16 mouse cellular contexts compared by ENCODE assay signal in the genomic region with DNA sequence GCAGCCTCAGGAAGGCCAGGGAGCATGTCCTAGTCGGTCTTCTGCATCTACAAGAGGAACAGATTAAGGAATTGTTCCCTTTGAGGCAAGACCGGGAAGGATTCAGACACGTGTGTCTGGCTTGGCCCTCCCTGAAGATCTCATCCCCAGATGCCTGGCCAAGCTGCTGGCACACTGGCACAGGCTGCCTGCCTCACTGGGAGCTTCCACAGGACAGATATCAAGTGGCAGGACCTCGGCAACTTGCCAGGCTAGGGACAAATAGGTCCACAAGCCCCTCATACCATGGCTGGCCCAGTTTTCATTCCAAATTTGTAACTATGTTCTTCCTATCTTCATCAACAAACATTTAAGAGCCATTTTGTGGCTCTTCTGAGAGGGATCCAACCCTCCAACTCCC. TPM values are rescaled to one million over a fixed set of nuclear protein-coding genes. Genes with fewer than 3 reads are reported as not detected.
A peak's percentile ranks its signal among the peaks of the same experiment; 100 is the strongest.
DNase-seq lines count a peak whose midpoint lies in the region; ATAC-seq and TF ChIP-seq lines count a peak whose summit lies in the region.
"Had no signal": no experiment of that assay in that cellular context is flagged by ENCODE, and none has a peak within 500 bp of the region (broad histone marks: within the 10 kb centered on the region; RNA-seq: fewer than 3 reads in every experiment).

No protein-coding gene starts in this region.

- no peak overlapping the region for H3K4me2 ChIP-seq in heart, embryonic 12.5 days
- H3K4me2 ChIP-seq in kidney, embryonic 16.5 days (replicated peaks; ENCODE audit: low read depth, low read length) = no peak overlapping the region
- no peak overlapping the region for H3K4me2 ChIP-seq in midbrain, postnatal 0 days (ENCODE audit: low read depth, low read length, poor library complexity, severe bottlenecking)
- no peak overlapping the region for H3K4me2 ChIP-seq in midbrain, embryonic 16.5 days (ENCODE audit: low read length)
- H3K4me2 ChIP-seq in embryonic facial prominence, embryonic 15.5 days (replicated peaks) = no peak overlapping the region
- H3K4me2 ChIP-seq: forebrain, embryonic 15.5 days; liver, embryonic 11.5 days; midbrain, embryonic 12.5 days had no signal

- no peak overlapping the region for H3K4me3 ChIP-seq in heart, embryonic 12.5 days
- no peak overlapping the region for H3K4me3 ChIP-seq in kidney, adult 2 months (ENCODE audit: insufficient read depth, low read depth, low read length)
- H3K4me3 ChIP-seq in kidney, embryonic 16.5 days (ENCODE audit: low read length) = no peak overlapping the region
- no peak overlapping the region for H3K4me3 ChIP-seq in midbrain, postnatal 0 days (ENCODE audit: low read depth, low read length)
- no peak overlapping the region for H3K4me3 ChIP-seq in midbrain, embryonic 16.5 days (ENCODE audit: low read depth, low read length)
- no peak overlapping the region for H3K4me3 ChIP-seq in embryonic facial prominence, embryonic 15.5 days (replicated peaks)
- H3K4me3 ChIP-seq: forebrain, embryonic 15.5 days; midbrain, embryonic 12.5 days had no signal

- no peak for DNase-seq in heart, postnatal 25 days (ENCODE audit: low spot score)
- no peak for DNase-seq in kidney, adult 2 months
- peak; percentile 62 for DNase-seq in midbrain, postnatal 0 days (ENCODE audit: low spot score)
- DNase-seq: adrenal gland, adult 2 months; cerebellum, adult 8-10 months; lung, adult 2 months; thymus, postnatal 25 days had no signal

- H3K9me3 ChIP-seq in heart, embryonic 12.5 days (replicated peaks) = no peaks in the 10 kb centered on the region
- H3K9me3 ChIP-seq in kidney, embryonic 16.5 days (ENCODE audit: low read length) = no peaks in the 10 kb centered on the region
- no peaks in the 10 kb centered on the region for H3K9me3 ChIP-seq in midbrain, postnatal 0 days (ENCODE audit: low read length)
- H3K9me3 ChIP-seq in midbrain, embryonic 16.5 days (replicated peaks; ENCODE audit: control insufficient read depth, low read length, poor library complexity, severe bottlenecking) = no peaks in the 10 kb centered on the region
- no peaks in the 10 kb centered on the region for H3K9me3 ChIP-seq in embryonic facial prominence, embryonic 15.5 days (replicated peaks)
- H3K9me3 ChIP-seq: forebrain, embryonic 15.5 days; midbrain, embryonic 12.5 days had no signal

- peak overlapping the region; percentile 44 for H3K27ac ChIP-seq in heart, embryonic 12.5 days (ENCODE audit: poor library complexity, severe bottlenecking)
- H3K27ac ChIP-seq in kidney, adult 2 months (ENCODE audit: insufficient read depth, low read depth, low read length) = peak overlapping the region; percentile 14; the same call in 1 of the 2 replicates
- no peak overlapping the region for H3K27ac ChIP-seq in kidney, embryonic 16.5 days (ENCODE audit: low read length)
- H3K27ac ChIP-seq in midbrain, postnatal 0 days (ENCODE audit: low read depth, low read length) = no peak overlapping the region
- no peak overlapping the region for H3K27ac ChIP-seq in midbrain, embryonic 16.5 days (ENCODE audit: low read length)
- H3K27ac ChIP-seq in embryonic facial prominence, embryonic 15.5 days (replicated peaks) = 0 out of 2 replicates have a peak overlapping the region, but pooled peaks have one; percentile 35
- H3K27ac ChIP-seq: forebrain, embryonic 15.5 days; kidney, postnatal 0 days; macrophage; midbrain, embryonic 12.5 days had no signal

- H3K4me1 ChIP-seq in heart, embryonic 12.5 days (replicated peaks) = peaks cover 78% of the 10 kb centered on the region
- peaks cover 50% of the 10 kb centered on the region for H3K4me1 ChIP-seq in kidney, adult 2 months (ENCODE audit: control insufficient read depth, insufficient read depth, low read length)
- peaks cover 31% of the 10 kb centered on the region for H3K4me1 ChIP-seq in kidney, embryonic 16.5 days (ENCODE audit: insufficient read depth, low read length)
- H3K4me1 ChIP-seq in midbrain, postnatal 0 days (ENCODE audit: insufficient read depth, low read length) = peaks cover 3% of the 10 kb centered on the region; the same call in 1 of the 2 replicates
- H3K4me1 ChIP-seq in midbrain, embryonic 16.5 days (ENCODE audit: control insufficient read depth, insufficient read depth, low read length) = peaks cover 4% of the 10 kb centered on the region
- peaks cover 67% of the 10 kb centered on the region for H3K4me1 ChIP-seq in embryonic facial prominence, embryonic 15.5 days

- no peaks in the 10 kb centered on the region for H3K27me3 ChIP-seq in heart, embryonic 12.5 days (replicated peaks)
- no peaks in the 10 kb centered on the region for H3K27me3 ChIP-seq in kidney, adult 2 months (replicated peaks; ENCODE audit: control insufficient read depth, insufficient read depth, low read length)
- no peaks in the 10 kb centered on the region for H3K27me3 ChIP-seq in kidney, embryonic 16.5 days (ENCODE audit: insufficient read depth, low read length)
- no peaks in the 10 kb centered on the region for H3K27me3 ChIP-seq in midbrain, postnatal 0 days (ENCODE audit: insufficient read depth, low read length)
- no peaks in the 10 kb centered on the region for H3K27me3 ChIP-seq in midbrain, embryonic 16.5 days (ENCODE audit: control insufficient read depth, insufficient read depth, low read depth, low read length)
- H3K27me3 ChIP-seq in embryonic facial prominence, embryonic 15.5 days = no peaks in the 10 kb centered on the region
- H3K27me3 ChIP-seq: forebrain, embryonic 15.5 days; midbrain, embryonic 12.5 days had no signal

- WGBS in heart, embryonic 12.5 days = 66% methylated on average over 4 of the region's 4 CpGs
- 50% methylated on average over 4 of the region's 4 CpGs for WGBS in kidney, adult 2 months
- 80% methylated on average over 4 of the region's 4 CpGs for WGBS in kidney, embryonic 16.5 days
- 40% methylated on average over 4 of the region's 4 CpGs for WGBS in midbrain, postnatal 0 days
- WGBS in midbrain, embryonic 16.5 days = 40% methylated on average over 4 of the region's 4 CpGs
- 29% methylated on average over 4 of the region's 4 CpGs for WGBS in embryonic facial prominence, embryonic 15.5 days

- no peak for TF ChIP-seq POLR2A in kidney, adult 2 months (IDR thresholded peaks at IDR 0.05; ENCODE audit: low read depth, low read length)

- H3K9ac ChIP-seq in heart, embryonic 12.5 days = no peak overlapping the region
- no peak overlapping the region for H3K9ac ChIP-seq in kidney, embryonic 16.5 days (replicated peaks; ENCODE audit: low read length)
- H3K9ac ChIP-seq in midbrain, postnatal 0 days (replicated peaks; ENCODE audit: low read length, poor library complexity, severe bottlenecking) = no peak overlapping the region
- no peak overlapping the region for H3K9ac ChIP-seq in midbrain, embryonic 16.5 days (ENCODE audit: low read depth, low read length)
- no peak overlapping the region for H3K9ac ChIP-seq in embryonic facial prominence, embryonic 15.5 days
- H3K9ac ChIP-seq: forebrain, embryonic 15.5 days; midbrain, embryonic 12.5 days had no signal

- no peak for TF ChIP-seq CTCF in kidney, adult 2 months (conservative IDR thresholded peaks at IDR 0.05; ENCODE audit: insufficient read depth, insufficient read length, low read depth, low read length)
- TF ChIP-seq CTCF in midbrain, postnatal 0 days (IDR thresholded peaks at IDR 0.05) = no peak

- peaks cover 19% of the 10 kb centered on the region for H3K36me3 ChIP-seq in heart, embryonic 12.5 days
- no peaks in the 10 kb centered on the region for H3K36me3 ChIP-seq in kidney, adult 2 months (ENCODE audit: control insufficient read depth, insufficient read depth, low read length)
- 0 out of 2 replicates have a peak, but pooled peaks cover 2% of the 10 kb centered on the region for H3K36me3 ChIP-seq in kidney, embryonic 16.5 days (ENCODE audit: insufficient read depth, low read length)
- no peaks in the 10 kb centered on the region for H3K36me3 ChIP-seq in midbrain, postnatal 0 days (ENCODE audit: insufficient read depth, low read length)
- H3K36me3 ChIP-seq in midbrain, embryonic 16.5 days (ENCODE audit: control insufficient read depth, insufficient read depth, low read length) = no peaks in the 10 kb centered on the region
- H3K36me3 ChIP-seq in embryonic facial prominence, embryonic 15.5 days = no peaks in the 10 kb centered on the region
- H3K36me3 ChIP-seq: forebrain, embryonic 15.5 days; midbrain, embryonic 12.5 days had no signal

- intact Hi-C loops in heart, postnatal 25 days (cut with DNase I) = no loop called here

- ATAC-seq in heart, embryonic 12.5 days (ENCODE audit: insufficient number of reproducible peaks, low FRiP score) = no peak
- ATAC-seq in kidney, embryonic 16.5 days (ENCODE audit: low FRiP score, low TSS enrichment) = no peak
- no peak for ATAC-seq in midbrain, postnatal 0 days (ENCODE audit: low FRiP score)
- no peak for ATAC-seq in midbrain, embryonic 16.5 days
- no peak for ATAC-seq in embryonic facial prominence, embryonic 15.5 days (ENCODE audit: insufficient number of reproducible peaks, low FRiP score, low TSS enrichment, low read depth)
- ATAC-seq: forebrain, embryonic 15.5 days had no signal

RNA-seq across cellular contexts. Expression of gene Tspan9, which starts 16.5 kb away (rescaled TPM):
- polyA plus RNA-seq in heart, embryonic 12.5 days (2016; fragmentation: Nextera tagmentation; extraction: Ambion mirVana) = 172 and 183 TPM in 2 replicates
- 100 to 1,000 TPM; 129 to 132 TPM for total RNA-seq in heart, postnatal 25 days (2021)
- polyA plus RNA-seq in kidney, adult 2 months (2012; rRNA removed) = 107 and 109 TPM in 2 replicates
- 140 and 147 TPM in 2 replicates for polyA plus RNA-seq in kidney, embryonic 16.5 days (2015; fragmentation: Nextera tagmentation; extraction: Ambion mirVana)
- total RNA-seq in midbrain, postnatal 0 days (2014; rRNA removed) = 143 and 160 TPM in 2 replicates
- polyA plus RNA-seq in midbrain, postnatal 0 days (2015; fragmentation: Nextera tagmentation; extraction: Ambion mirVana) = 50.9 and 58.8 TPM in 2 replicates
- 43.2 and 46.3 TPM in 2 replicates for polyA plus RNA-seq in midbrain, embryonic 16.5 days (2015; fragmentation: Nextera tagmentation; extraction: Ambion mirVana)
- polyA plus RNA-seq in embryonic facial prominence, embryonic 15.5 days (2015; fragmentation: Nextera tagmentation; extraction: Ambion mirVana) = 156 and 177 TPM in 2 replicates

Comparison
In these comparisons a context has a peak if more than half of its experiments do, and no peak if none do; other contexts are left out.
1. H3K27ac ChIP-seq: peak in heart, embryonic 12.5 days (single experiment), kidney, adult 2 months (single experiment) and embryonic facial prominence, embryonic 15.5 days (single experiment); none in kidney, embryonic 16.5 days (single experiment), midbrain, postnatal 0 days (single experiment) and midbrain, embryonic 16.5 days (single experiment).